Mouse (Mus musculus): ENCODE measurements at regions not wholly inside any gene's neighbourhood (a gene's known extent, or its start where the extent isn't known, plus 50 kb on each side); places are given as distances from the start of the nearest gene placed in this dataset.

- intact Hi-C loops (cut with DNase I), result no loop called here
- Histone ChIP-seq H3K27ac (no peak overlapping the region), H3K4me3 (no peak overlapping the region)
- no peak for TF ChIP-seq CTCF (IDR thresholded peaks at IDR 0.05)
- no peak for DNase-seq (ENCODE audit: extremely low spot score in 1 of 2, low spot score in 2 of 2)
These were observed 223.7 kb upstream of the Sox11 start for GRCm38 (mm10) chr12:27565965-27566507.

GRCm38 (mm10) chr12:27564641-27565306 is 222.4 kb upstream of the Sox11 start:
- DNase-seq (ENCODE audit: extremely low spot score in 1 of 2, low spot score in 2 of 2), result no peak
- intact Hi-C loops (cut with DNase I), result no loop called here
- no peak overlapping the region for H3K4me3 ChIP-seq
- no peak overlapping the region for H3K27ac ChIP-seq
- TF ChIP-seq CTCF (IDR thresholded peaks at IDR 0.05), result no peak

GRCm38 (mm10) chr12:27563900-27564299 is 221.5 kb upstream of the Sox11 start:
- H3K4me3 ChIP-seq, result no peak overlapping the region
- TF ChIP-seq CTCF (IDR thresholded peaks at IDR 0.05), result no peak
- no peak for DNase-seq (ENCODE audit: extremely low spot score in 1 of 2, low spot score in 2 of 2)
- intact Hi-C loops (cut with DNase I), result no loop called here
- H3K27ac ChIP-seq, result no peak overlapping the region

- no peak for DNase-seq (ENCODE audit: extremely low spot score in 1 of 2, low spot score in 2 of 2)
- Histone ChIP-seq H3K4me3 (no peak overlapping the region), H3K27ac (no peak overlapping the region)
- intact Hi-C loops (cut with DNase I), result no loop called here
- no peak for TF ChIP-seq CTCF (IDR thresholded peaks at IDR 0.05)
These were observed 210.4 kb upstream of the Sox11 start for GRCm38 (mm10) chr12:27552809-27553208.

- no peak for DNase-seq (ENCODE audit: extremely low spot score in 1 of 2, low spot score in 2 of 2)
- intact Hi-C loops (cut with DNase I), result no loop called here
- Histone ChIP-seq H3K4me3 (no peak overlapping the region), H3K27ac (no peak overlapping the region)
- no peak for TF ChIP-seq CTCF (IDR thresholded peaks at IDR 0.05)
These were observed 195.8 kb upstream of the Sox11 start for GRCm38 (mm10) chr12:27538210-27538609.

- Histone ChIP-seq H3K4me3 (no peak overlapping the region), H3K27ac (no peak overlapping the region)
- no peak for TF ChIP-seq CTCF (IDR thresholded peaks at IDR 0.05)
- no peak for DNase-seq (ENCODE audit: extremely low spot score in 1 of 2, low spot score in 2 of 2)
- intact Hi-C loops (cut with DNase I), result no loop called here
These were observed 195.1 kb upstream of the Sox11 start for GRCm38 (mm10) chr12:27537507-27537906.

- Histone ChIP-seq H3K27ac (no peak overlapping the region), H3K4me3 (no peak overlapping the region)
- peak in 1 of 2 experiments; percentile 9 for DNase-seq (ENCODE audit: extremely low spot score in 1 of 2, low spot score in 2 of 2)
- intact Hi-C loops (cut with DNase I), result no loop called here
- TF ChIP-seq CTCF (IDR thresholded peaks at IDR 0.05), result no peak
These were observed 194.6 kb upstream of the Sox11 start for GRCm38 (mm10) chr12:27537017-27537416.

GRCm38 (mm10) chr12:27525604-27526003 is 183.2 kb upstream of the Sox11 start:
- H3K27ac ChIP-seq, result no peak overlapping the region
- no peak for TF ChIP-seq CTCF (IDR thresholded peaks at IDR 0.05)
- no peak for DNase-seq (ENCODE audit: extremely low spot score in 1 of 2, low spot score in 2 of 2)
- intact Hi-C loops (cut with DNase I), result no loop called here
- no peak overlapping the region for H3K4me3 ChIP-seq

GRCm38 (mm10) chr12:27513253-27513652 is 170.9 kb upstream of the Sox11 start:
- no peak overlapping the region for H3K4me3 ChIP-seq
- intact Hi-C loops (cut with DNase I), result no loop called here
- H3K27ac ChIP-seq, result no peak overlapping the region
- no peak for DNase-seq (ENCODE audit: extremely low spot score in 1 of 2, low spot score in 2 of 2)
- no peak for TF ChIP-seq CTCF (IDR thresholded peaks at IDR 0.05)

- no peak for DNase-seq (ENCODE audit: extremely low spot score in 1 of 2, low spot score in 2 of 2)
- no peak for TF ChIP-seq CTCF (IDR thresholded peaks at IDR 0.05)
- intact Hi-C loops (cut with DNase I), result no loop called here
- Histone ChIP-seq H3K4me3 (no peak overlapping the region), H3K27ac (no peak overlapping the region)
These were observed 165.8 kb upstream of the Sox11 start for GRCm38 (mm10) chr12:27508226-27508560.

- DNase-seq (ENCODE audit: extremely low spot score in 1 of 2, low spot score in 2 of 2), result no peak
- TF ChIP-seq CTCF (IDR thresholded peaks at IDR 0.05), result no peak
- no peak overlapping the region for H3K4me3 ChIP-seq
- intact Hi-C loops (cut with DNase I), result no loop called here
- H3K27ac ChIP-seq, result no peak overlapping the region
These were observed 165.3 kb upstream of the Sox11 start for GRCm38 (mm10) chr12:27507523-27508225.

GRCm38 (mm10) chr12:27502716-27503486 is 160.5 kb upstream of the Sox11 start:
- DNase-seq (ENCODE audit: extremely low spot score in 1 of 2, low spot score in 2 of 2), result no peak
- TF ChIP-seq CTCF (IDR thresholded peaks at IDR 0.05), result no peak
- H3K4me3 ChIP-seq, result no peak overlapping the region
- H3K27ac ChIP-seq, result no peak overlapping the region
- intact Hi-C loops (cut with DNase I), result no loop called here
